Mouse (Mus musculus) cerebellum, postnatal 4 days (tissue): ENCODE results near the gene Celsr1.

Experiments
- DNase-seq, 2 experiments: peaks; one replicate each; pipeline ENCODE4 v3.0.0; 2022; ENCODE audit warnings: low spot score in 2 of 2, mixed read lengths in 1 of 2

The Celsr1 gene

DNA sequence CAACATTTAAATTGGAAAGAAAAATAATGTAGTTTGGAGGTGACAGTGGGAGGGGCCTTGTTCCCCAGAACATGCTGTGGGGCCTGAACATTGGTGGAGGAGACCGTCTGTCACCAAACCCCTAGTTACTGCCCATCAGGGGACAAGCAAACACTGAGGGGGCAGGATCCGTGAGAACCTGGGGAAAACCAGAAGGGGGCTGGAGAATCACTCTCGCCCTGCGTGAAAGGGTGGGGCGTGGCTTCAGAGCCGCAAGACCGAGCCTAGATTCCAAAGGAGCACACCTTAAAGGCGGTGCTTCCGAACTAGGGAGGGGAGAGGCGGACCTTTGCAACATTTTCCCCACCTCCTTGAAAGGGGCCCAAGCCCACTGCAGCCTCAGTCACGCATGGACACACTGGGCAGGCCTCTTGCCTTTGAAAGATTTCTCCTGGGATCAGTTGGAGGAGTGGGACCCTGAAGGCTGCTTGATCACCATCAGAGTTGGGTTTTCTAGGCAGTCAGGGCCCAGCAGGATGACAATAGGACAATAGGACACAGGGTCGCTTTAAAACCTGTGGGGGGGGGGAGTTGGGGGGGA, 1.3 kb upstream of the Celsr1 start:
- no peak for DNase-seq

DNA sequence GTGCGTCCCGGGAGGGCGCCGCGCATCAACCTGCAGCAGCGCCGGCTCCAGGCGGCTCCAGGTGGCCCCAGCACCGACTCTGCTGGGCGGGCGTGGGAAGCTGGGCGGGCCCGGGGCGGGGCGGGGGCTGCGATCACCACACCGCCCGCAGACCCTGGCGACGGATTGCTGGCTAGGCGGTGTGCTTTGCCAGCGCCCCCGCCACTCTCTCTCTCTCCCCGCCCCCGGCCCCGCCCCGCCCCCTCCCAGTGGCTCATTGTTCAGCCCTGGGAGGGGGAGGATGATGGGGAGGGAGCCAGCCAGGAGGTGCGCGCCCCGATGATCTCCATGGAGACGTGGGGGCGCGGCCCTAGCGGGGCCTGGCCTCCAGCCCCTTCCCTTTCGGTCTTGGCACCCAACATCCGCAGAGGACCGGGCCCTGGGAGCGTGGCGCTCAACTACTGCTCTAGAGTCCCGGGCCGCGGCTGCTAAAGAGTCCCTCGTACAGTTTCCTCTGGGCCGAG, 495 bp upstream of the Celsr1 start:
- DNase-seq = peak in 1 of 2 experiments; percentile 49

DNA sequence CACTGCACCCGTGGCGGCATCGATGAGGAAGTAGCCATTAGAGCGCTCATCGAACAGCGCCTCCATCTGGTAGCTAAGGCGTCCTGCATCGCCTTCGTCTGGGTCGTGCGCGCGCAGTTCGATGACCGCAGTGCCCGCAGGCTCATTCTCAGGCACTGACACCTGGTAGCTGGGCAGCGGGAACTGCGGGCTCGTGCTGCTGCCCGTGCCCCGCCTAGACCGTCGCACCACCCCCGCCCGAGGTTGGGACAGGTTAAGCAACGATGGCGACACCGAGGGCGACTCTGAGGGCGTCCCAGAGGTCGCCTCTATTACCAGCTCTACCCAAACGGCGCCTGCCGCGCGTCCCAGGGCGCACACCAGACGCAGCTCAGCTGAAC, 776 bp downstream of the Celsr1 start:
- peak in 1 of 2 experiments; percentile 76 for DNase-seq

- no peak for DNase-seq
These were observed 3.6 kb downstream of the Celsr1 start for GRCm38 (mm10) chr15:86029981-86030380.

- DNase-seq = no peak
These were observed 5.7 kb downstream of the Celsr1 start for GRCm38 (mm10) chr15:86027871-86028270.

DNA sequence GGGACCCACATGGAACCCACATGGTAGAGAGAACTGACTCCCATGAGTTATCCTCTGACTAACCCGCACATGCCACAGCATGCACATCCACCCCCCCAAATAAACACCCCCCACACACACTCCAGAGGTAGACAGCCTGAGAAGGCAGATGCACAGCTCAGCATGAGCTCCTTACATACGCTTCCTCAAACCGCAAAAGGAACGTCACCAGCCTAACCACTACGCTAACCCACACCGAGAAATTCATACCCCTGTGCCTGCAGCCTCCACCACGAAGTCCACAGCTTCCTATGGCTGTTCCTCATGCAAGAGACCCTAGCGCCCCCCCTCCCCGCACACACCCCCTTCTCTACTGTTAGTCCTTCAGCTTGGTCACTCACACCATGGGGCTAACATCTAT, 11.6 kb downstream of the Celsr1 start:
- DNase-seq = no peak

DNA sequence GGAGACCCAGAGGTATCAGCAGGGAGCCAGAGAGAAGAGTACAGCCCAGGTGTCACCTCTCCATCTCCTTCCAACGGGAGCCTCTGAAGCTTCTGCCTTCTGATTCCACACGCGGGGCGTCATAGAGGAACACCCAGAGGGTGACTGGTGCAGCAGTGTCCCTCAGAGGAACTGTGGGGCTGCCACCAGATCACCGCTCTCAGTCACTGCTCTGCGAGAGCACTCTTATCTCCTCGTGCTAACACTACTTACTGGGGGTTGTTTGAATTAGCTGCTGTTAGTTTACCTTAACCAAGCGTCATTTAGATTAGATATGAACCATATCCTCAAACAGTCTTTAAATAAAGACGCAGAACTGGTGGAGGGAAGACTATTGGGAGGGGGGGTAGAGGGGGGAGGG, 12.3 kb downstream of the Celsr1 start:
- no peak for DNase-seq

DNA sequence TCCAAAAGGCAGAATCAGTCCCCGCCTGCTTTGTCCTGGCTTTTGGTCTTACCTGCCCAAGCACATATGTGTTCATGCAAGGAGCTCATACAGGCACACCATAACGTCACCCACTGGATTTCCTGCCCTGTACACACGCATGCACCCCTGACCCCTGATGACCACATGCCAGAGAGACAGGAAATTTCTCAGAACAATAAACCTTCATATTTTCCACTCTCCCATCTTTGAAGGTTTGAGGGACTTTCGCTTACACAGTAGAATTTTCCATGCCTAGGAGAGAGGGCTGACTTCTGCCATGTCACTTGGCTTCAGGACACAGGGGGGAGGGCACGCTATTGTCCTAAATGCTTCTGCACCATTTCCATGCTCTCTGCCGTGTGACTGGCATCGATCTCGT, 13.6 kb downstream of the Celsr1 start:
- no peak for DNase-seq

- DNase-seq = no peak
These were observed 14.6 kb downstream of the Celsr1 start for GRCm38 (mm10) chr15:86018753-86019512.

GRCm38 (mm10) chr15:86017336-86017735, 16.2 kb downstream of the Celsr1 start:
- no peak for DNase-seq

DNA sequence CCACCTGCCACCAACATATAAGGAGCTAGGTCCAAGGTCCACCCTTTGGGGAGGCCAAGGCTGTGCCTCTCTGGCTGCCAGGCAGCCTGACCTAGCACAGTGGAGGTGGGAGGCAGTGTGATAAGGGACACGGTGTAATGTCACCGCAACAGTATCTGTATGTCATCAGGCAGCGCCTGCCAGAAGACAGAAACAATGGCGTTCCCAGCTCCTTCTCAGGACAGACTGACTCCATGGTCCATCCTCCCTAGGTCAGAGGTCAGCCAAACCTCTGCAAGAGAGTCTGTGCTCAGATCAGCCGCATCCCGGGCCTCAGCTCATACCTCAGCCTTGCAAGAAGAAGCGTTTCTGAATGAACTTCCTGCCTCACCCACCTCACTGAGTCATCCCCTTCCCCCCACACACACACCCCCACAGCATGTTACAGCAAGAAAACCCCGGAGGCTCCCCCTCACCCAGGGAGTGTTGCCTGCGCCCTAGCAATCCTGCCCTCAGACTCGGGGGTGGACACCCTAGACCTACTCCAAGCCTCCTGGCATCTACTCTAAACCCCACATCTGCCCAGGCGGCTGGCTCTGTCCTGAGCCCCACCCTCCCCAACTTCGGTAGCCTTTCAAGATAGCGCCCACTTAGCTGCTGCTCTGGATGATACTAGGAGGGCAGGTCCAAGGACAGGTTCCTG, 17.6 kb downstream of the Celsr1 start:
- no peak for DNase-seq

GRCm38 (mm10) chr15:86015026-86015425, 18.6 kb downstream of the Celsr1 start:
- DNase-seq = no peak

GRCm38 (mm10) chr15:86013656-86014055, 19.9 kb downstream of the Celsr1 start:
- no peak for DNase-seq

DNA sequence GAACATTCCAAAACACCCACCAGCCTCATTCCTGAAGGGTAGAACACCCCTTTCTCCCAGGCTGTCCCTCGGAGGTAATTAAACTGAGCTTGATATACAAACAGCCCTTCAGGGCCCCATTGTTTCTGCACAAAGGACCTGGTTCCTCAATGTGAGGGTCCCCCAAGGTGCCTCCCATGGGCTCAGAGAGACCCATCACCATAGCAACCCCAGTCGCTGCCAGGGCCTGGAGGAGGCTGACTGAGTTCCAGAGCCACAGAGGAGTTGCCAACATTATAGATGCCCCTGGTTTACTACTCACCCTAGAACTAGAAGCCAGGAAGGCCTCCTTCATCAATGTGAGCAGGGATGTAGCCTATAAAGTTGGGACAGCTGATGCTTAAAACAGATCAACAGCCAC, 20.4 kb downstream of the Celsr1 start:
- DNase-seq = no peak

- DNase-seq = no peak
These were observed 25.9 kb downstream of the Celsr1 start for GRCm38 (mm10) chr15:86007690-86008121.

DNA sequence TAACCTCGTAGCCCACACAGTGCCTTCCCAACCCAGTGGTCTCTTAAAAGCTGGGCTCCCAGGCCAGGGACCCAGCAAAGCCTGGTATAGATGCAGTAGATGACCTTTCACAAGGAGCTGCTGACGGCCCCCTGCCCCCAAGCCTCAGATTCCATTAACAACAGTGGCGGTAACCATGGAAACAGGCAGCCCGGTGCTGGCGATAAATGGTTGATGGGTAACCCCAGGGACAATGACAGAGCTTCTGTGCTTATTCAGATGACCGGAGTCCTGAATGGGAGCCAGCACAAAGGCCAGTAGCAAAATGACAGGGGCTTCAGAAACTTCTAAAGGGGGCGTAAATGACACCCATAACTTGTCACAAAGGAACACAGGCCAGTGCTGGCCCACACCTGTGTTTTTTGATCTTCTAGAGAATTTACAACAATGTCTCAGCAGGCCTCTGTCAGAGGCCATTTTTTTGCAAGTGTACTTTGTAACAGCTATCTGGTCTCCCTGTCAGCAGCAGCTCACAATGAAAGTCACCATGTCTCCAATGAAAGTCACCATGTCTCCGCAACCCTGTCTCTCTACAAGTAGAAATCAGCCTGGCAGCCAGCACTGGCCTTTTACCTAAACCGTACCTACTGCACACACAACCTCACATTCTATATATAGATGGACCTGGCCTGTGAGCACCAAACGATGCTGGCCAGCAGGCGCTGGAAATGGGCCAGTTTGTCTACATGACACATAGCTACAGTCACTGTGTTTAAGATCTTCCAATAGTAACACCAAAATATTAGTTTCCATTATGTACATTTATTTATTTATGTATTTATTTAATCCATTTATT, 27.7 kb downstream of the Celsr1 start:
- peak in 1 of 2 experiments; percentile 45 for DNase-seq

DNA sequence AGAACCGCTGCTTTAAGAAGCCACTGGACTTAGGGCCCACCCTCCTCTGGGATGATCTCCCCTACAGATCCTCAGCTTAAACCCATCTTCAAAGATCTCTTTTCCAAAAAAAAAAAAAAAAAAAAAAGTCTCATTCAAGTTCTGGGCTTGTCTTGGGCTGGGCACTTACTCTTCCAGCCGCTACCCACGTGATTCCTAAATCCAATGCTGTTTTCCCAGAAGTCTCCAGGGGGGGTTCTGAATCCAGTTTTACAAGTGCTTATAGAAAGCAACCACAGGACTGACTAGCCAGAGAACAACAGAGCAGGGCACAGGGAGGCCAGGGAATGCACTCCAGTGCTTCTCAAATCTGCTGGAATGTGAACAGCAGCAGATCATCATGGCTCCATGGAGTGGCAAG, 29.5 kb downstream of the Celsr1 start:
- no peak for DNase-seq

GRCm38 (mm10) chr15:86000706-86001292, 32.8 kb downstream of the Celsr1 start:
- peak in 1 of 2 experiments; percentile 57 for DNase-seq

- DNase-seq = no peak
These were observed 34.9 kb downstream of the Celsr1 start for GRCm38 (mm10) chr15:85998525-85999230.

DNA sequence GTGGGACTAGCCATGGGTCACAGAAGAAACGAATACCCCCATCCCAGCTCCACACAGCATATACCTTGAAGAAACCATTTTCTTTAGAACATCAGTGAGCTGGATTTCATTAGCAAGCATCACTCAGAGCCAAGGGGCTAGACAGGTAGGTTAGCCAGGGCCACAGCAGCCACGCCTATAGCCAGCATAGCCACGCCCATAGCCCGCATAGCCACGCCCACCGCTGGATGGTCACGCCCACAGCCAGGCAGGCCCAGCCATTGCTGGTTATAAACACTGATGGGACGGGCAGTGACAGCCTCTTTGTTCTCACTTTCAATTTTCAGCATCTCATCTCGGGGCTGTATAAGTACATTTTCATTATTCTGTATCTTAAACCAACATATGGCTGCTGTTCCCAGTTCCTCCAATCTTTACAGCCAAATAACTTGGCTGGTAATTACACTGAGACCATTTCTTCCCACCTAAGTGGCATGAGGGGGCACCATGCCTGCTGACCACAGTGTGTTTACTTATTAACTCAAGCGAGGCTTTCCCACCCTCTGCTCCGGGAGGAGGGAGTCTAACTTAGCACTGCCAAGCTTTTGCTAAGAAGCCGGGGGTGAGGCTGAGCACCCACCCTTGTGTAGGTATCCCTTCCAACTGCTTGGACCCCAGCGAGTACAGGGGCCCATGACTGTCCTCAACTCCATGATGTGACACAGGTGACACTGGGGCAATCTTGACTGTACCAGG, 37.4 kb downstream of the Celsr1 start:
- no peak for DNase-seq
